Mouse (Mus musculus): ENCODE measurements at regions not wholly inside any gene's neighbourhood (a gene's known extent, or its start where the extent isn't known, plus 50 kb on each side); places are given as distances from the start of the nearest gene placed in this dataset.

GRCm38 (mm10) chrX:11493526-11494245, 166.1 kb downstream of the H2al1j start:
- H3K36me3 ChIP-seq (replicated peaks), result no peaks in the 10 kb centered on the region
- peak; percentile 58 for DNase-seq (ENCODE audit: extremely low spot score, low spot score)
- peak overlapping the region; percentile 82 for H3K27ac ChIP-seq
- peaks cover 56% of the 10 kb centered on the region for H3K4me1 ChIP-seq
- peak overlapping the region; percentile 34 for H3K4me3 ChIP-seq
- WGBS, result 19% methylated on average over 19 of the region's 19 CpGs
- H3K9me3 ChIP-seq, result no peaks in the 10 kb centered on the region
- peaks cover 94% of the 10 kb centered on the region for H3K27me3 ChIP-seq (ENCODE audit: poor library complexity, severe bottlenecking)

DNA sequence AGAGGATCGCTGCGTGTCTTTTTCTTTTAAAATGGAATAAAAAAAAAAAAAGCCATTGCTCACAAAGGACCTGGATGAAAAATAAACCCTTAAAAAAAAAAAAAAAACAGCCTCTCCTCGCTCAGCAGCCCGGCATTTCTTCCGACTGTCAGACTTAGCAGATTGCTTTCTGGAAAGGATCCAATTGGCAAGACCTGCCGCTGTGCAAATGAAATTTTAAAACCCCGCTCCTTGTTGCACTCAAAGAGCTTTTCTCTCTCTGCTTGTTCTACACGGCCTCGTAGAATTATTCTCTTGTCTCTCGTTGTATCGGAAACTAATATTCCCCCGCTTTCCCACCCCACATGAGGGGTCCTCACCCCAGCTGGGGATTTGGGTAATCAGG, 166.6 kb downstream of the H2al1j start:
- peak overlapping the region; percentile 34 for H3K4me3 ChIP-seq
- H3K9me3 ChIP-seq, result no peaks in the 10 kb centered on the region
- peaks cover 56% of the 10 kb centered on the region for H3K4me1 ChIP-seq
- no peaks in the 10 kb centered on the region for H3K36me3 ChIP-seq (replicated peaks)
- H3K27ac ChIP-seq, result peak overlapping the region; percentile 82
- no peak for DNase-seq (ENCODE audit: extremely low spot score, low spot score)
- 39% methylated on average over 12 of the region's 12 CpGs for WGBS
- H3K27me3 ChIP-seq (ENCODE audit: poor library complexity, severe bottlenecking), result peaks cover 94% of the 10 kb centered on the region

DNA sequence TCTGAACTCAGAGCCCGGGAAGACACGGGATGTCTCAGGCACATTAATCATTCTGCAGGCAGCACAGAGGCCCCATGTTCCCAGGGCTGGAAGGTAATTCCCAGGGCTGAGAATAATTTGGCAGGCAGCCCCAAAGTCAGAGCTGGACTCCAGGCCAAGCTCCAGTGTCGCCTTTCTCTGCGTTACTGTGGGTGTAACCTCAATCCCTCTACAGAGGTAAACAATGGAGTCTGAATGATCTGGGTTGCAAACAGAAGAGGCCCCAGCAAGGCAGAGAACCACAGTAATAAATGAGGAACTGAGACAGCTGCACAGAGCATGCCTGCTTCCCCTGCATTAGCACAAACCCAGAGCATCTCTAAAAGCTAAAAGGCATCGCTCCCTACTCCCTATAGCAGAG, 184.8 kb downstream of the H2al1j start:
- WGBS, result 75% methylated on average over 5 of the region's 5 CpGs
- Histone ChIP-seq H3K4me1 (peaks cover 6% of the 10 kb centered on the region), H3K27me3 (ENCODE audit: poor library complexity, severe bottlenecking) (peaks cover 85% of the 10 kb centered on the region), H3K9me3 (no peaks in the 10 kb centered on the region), H3K36me3 (replicated peaks) (no peaks in the 10 kb centered on the region), H3K27ac (no peak overlapping the region), H3K4me3 (no peak overlapping the region)
- no peak for DNase-seq (ENCODE audit: extremely low spot score, low spot score)

DNA sequence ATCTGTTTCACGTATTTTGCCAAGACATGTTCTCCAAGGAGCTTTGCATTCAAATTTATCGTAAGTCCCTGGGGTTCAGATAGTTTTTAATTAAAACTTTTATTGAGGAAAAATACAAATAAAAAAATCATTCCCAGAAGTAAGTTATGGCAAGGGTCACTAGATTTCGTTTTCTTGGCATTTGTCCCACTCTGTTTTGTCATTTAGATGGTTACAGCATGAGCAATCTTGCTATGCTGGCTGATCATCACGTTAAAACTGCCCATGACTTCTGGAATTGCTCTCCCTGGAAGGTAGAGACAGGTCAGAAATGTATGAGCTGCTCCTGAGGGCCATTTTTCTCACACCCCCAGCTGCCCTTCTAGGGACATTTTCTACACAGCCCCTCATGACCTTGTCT, 185.3 kb downstream of the H2al1j start:
- Histone ChIP-seq H3K27ac (no peak overlapping the region), H3K9me3 (no peaks in the 10 kb centered on the region), H3K27me3 (ENCODE audit: poor library complexity, severe bottlenecking) (peaks cover 88% of the 10 kb centered on the region), H3K4me1 (peaks cover 6% of the 10 kb centered on the region), H3K4me3 (no peak overlapping the region), H3K36me3 (replicated peaks) (no peaks in the 10 kb centered on the region)
- 79% methylated on average over 4 of the region's 4 CpGs for whole genome bisulfite sequencing
- DNase-seq (ENCODE audit: extremely low spot score, low spot score), result no peak

- no peaks in the 10 kb centered on the region for H3K36me3 ChIP-seq (replicated peaks)
- H3K9me3 ChIP-seq, result no peaks in the 10 kb centered on the region
- no peaks in the 10 kb centered on the region for H3K4me1 ChIP-seq
- no peak overlapping the region for H3K27ac ChIP-seq
- WGBS, result 29% methylated on average over 4 of the region's 4 CpGs
- DNase-seq (ENCODE audit: extremely low spot score, low spot score), result no peak
- H3K27me3 ChIP-seq (ENCODE audit: poor library complexity, severe bottlenecking), result peaks cover 99% of the 10 kb centered on the region
- H3K4me3 ChIP-seq, result no peak overlapping the region
Measured at GRCm38 (mm10) chrX:11523791-11524190, 196.2 kb downstream of the H2al1j start.

- Histone ChIP-seq H3K9me3 (no peaks in the 10 kb centered on the region), H3K4me1 (no peaks in the 10 kb centered on the region), H3K4me3 (no peak overlapping the region), H3K27me3 (ENCODE audit: poor library complexity, severe bottlenecking) (peaks cover 97% of the 10 kb centered on the region), H3K36me3 (replicated peaks) (no peaks in the 10 kb centered on the region), H3K27ac (no peak overlapping the region)
- DNase-seq (ENCODE audit: extremely low spot score, low spot score), result no peak
- WGBS, result 84% methylated on average over 8 of the region's 8 CpGs
Measured at GRCm38 (mm10) chrX:11525326-11525725, 197.7 kb downstream of the H2al1j start.

DNA sequence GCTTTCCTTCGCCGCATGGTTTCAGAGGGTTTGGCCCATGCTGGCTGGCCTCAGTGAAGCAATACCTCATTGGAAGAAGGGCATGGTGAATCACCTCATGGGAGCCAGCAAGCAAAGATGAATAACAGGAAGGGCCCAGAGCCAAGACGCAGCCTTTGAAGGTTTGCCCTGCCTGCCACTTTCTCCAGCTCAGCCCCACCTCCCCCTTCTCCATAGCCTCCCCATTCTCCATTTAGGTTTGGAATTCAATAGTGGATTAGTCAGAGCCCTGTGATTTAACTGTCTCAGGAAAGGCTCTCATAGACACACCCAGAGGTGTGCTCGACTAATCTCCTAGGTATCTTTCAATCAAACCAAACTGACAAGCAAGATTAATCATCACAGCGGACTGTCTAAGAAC, 201.0 kb downstream of the H2al1j start:
- no peak overlapping the region for H3K27ac ChIP-seq
- no peak for DNase-seq (ENCODE audit: extremely low spot score, low spot score)
- H3K4me1 ChIP-seq, result peaks cover 9% of the 10 kb centered on the region
- no peaks in the 10 kb centered on the region for H3K36me3 ChIP-seq (replicated peaks)
- 77% methylated on average over 5 of the region's 5 CpGs for WGBS
- H3K9me3 ChIP-seq, result no peaks in the 10 kb centered on the region
- no peak overlapping the region for H3K4me3 ChIP-seq
- H3K27me3 ChIP-seq (ENCODE audit: poor library complexity, severe bottlenecking), result peaks cover 96% of the 10 kb centered on the region

DNA sequence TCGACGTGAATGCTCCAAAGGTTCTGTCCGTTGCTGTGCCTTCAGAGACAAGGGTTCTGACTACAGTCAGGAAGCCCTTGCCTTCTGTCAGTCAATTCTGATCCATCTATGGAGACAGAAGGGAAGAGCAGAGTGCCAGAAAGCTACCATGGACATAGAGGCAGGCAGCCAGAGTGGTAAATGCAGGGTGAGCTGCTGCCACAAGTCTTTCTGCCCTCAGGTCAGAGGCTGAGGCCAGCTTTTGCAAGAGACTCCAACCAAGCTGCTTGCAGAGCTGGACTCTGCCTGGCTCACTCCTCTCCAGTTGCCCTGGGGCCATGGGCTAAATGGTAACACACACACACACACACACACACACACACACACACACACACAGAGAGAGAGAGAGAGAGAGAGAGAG, 201.6 kb downstream of the H2al1j start:
- H3K4me3 ChIP-seq, result no peak overlapping the region
- peaks cover 15% of the 10 kb centered on the region for H3K4me1 ChIP-seq
- 84% methylated on average over 3 of the region's 3 CpGs for WGBS
- no peaks in the 10 kb centered on the region for H3K9me3 ChIP-seq
- no peaks in the 10 kb centered on the region for H3K36me3 ChIP-seq (replicated peaks)
- peaks cover 96% of the 10 kb centered on the region for H3K27me3 ChIP-seq (ENCODE audit: poor library complexity, severe bottlenecking)
- no peak for DNase-seq (ENCODE audit: extremely low spot score, low spot score)
- H3K27ac ChIP-seq, result no peak overlapping the region

GRCm38 (mm10) chrX:11532817-11533216, 205.2 kb downstream of the H2al1j start:
- H3K4me3 ChIP-seq, result no peak overlapping the region
- no peak for DNase-seq (ENCODE audit: extremely low spot score, low spot score)
- no peaks in the 10 kb centered on the region for H3K9me3 ChIP-seq
- no peaks in the 10 kb centered on the region for H3K36me3 ChIP-seq (replicated peaks)
- H3K27ac ChIP-seq, result peak overlapping the region; percentile 72
- H3K27me3 ChIP-seq (ENCODE audit: poor library complexity, severe bottlenecking), result peaks cover 88% of the 10 kb centered on the region
- peaks cover 15% of the 10 kb centered on the region for H3K4me1 ChIP-seq
- WGBS, result 74% methylated on average over 4 of the region's 4 CpGs

- DNase-seq (ENCODE audit: extremely low spot score, low spot score), result peak; percentile 16
- no peaks in the 10 kb centered on the region for H3K36me3 ChIP-seq (replicated peaks)
- peaks cover 88% of the 10 kb centered on the region for H3K27me3 ChIP-seq (ENCODE audit: poor library complexity, severe bottlenecking)
- peak overlapping the region; percentile 72 for H3K27ac ChIP-seq
- 52% methylated on average over 8 of the region's 8 CpGs for WGBS
- H3K4me1 ChIP-seq, result peaks cover 15% of the 10 kb centered on the region
- H3K4me3 ChIP-seq, result no peak overlapping the region
- H3K9me3 ChIP-seq, result no peaks in the 10 kb centered on the region
Measured at GRCm38 (mm10) chrX:11533871-11534270, 206.2 kb downstream of the H2al1j start.

DNA sequence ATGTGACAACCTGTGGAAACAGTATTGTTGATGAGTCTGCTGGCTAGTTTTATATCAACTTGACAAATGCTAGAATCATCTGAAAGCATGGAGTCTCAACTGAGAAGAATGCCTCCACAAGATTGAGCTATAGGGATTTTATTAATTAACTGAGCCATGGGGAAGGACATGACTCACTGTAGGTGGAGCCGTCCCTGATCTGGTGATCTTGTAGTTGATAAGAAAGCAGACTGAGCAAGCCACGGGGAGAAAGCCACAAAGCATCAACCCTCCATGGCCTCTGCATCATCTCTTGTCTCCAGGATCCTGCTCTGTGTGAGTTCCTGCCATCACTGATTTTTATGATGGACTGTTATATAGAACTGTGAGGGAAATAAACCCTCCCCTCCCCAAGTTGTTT, 213.4 kb downstream of the H2al1j start:
- WGBS, result 92% methylated on average over 2 of the region's 2 CpGs
- DNase-seq (ENCODE audit: extremely low spot score, low spot score), result no peak
- H3K4me1 ChIP-seq, result 0 out of 2 replicates have a peak, but pooled peaks cover 3% of the 10 kb centered on the region
- H3K4me3 ChIP-seq, result no peak overlapping the region
- H3K27me3 ChIP-seq (ENCODE audit: poor library complexity, severe bottlenecking), result peaks cover 89% of the 10 kb centered on the region
- H3K27ac ChIP-seq, result no peak overlapping the region
- no peaks in the 10 kb centered on the region for H3K9me3 ChIP-seq
- no peaks in the 10 kb centered on the region for H3K36me3 ChIP-seq (replicated peaks)

GRCm38 (mm10) chrX:11550164-11550851, 222.7 kb downstream of the H2al1j start:
- no peak overlapping the region for H3K4me3 ChIP-seq
- 19% methylated on average over 12 of the region's 12 CpGs for WGBS
- H3K27me3 ChIP-seq (ENCODE audit: poor library complexity, severe bottlenecking), result peaks cover 94% of the 10 kb centered on the region
- H3K36me3 ChIP-seq (replicated peaks), result no peaks in the 10 kb centered on the region
- H3K9me3 ChIP-seq, result no peaks in the 10 kb centered on the region
- peak overlapping the region; percentile 51; the same call in 1 of the 2 replicates for H3K27ac ChIP-seq
- peaks cover 15% of the 10 kb centered on the region for H3K4me1 ChIP-seq
- peak; percentile 37 for DNase-seq (ENCODE audit: extremely low spot score, low spot score)

DNA sequence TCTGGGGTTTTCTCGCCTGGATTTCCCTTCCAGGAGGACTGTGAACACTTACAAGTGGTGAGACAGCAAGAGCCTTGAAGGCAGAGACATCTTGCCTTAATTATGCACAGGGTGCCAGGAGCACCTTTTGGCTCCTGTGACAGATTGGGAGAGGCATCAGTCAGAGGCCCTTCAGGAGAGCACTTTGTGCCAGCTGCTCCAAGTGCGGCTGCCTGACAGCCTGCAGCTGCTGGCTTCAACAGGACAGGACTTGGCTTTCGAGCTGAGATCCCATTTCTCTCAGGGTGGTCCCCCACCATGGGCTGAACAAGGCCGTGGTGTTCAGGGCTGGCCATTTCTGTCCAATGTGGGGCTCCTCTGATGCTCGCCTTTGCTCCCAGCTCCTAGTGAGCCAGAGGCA, 224.6 kb downstream of the H2al1j start:
- no peak for DNase-seq (ENCODE audit: extremely low spot score, low spot score)
- Histone ChIP-seq H3K4me3 (no peak overlapping the region), H3K27me3 (ENCODE audit: poor library complexity, severe bottlenecking) (peaks cover 94% of the 10 kb centered on the region), H3K27ac (no peak overlapping the region), H3K9me3 (no peaks in the 10 kb centered on the region), H3K4me1 (peaks cover 15% of the 10 kb centered on the region), H3K36me3 (replicated peaks) (no peaks in the 10 kb centered on the region)
- 72% methylated on average over 5 of the region's 5 CpGs for WGBS

Measured in forebrain, embryonic 10.5 days (tissue).